Mouse (Mus musculus) heart, embryonic 11.5 days (tissue): Measurements from ENCODE around the gene Gm49661. TPM values are rescaled to one million over a fixed set of nuclear protein-coding genes. Genes with fewer than 3 reads are reported as not detected.

Experiments
- ATAC-seq: fragments of 200-750 bp; cut with Nextera tagmentation; replicated peaks from 2 replicates; pipeline ENCODE4 v1.8.0; 2017; ENCODE audit warnings: moderate library complexity; ENCODE audit not compliant: insufficient number of reproducible peaks, low FRiP score, low TSS enrichment
- H3K27ac ChIP-seq: fragments of 300-500 bp; sonication (generic); 2 replicates; pipeline ENCODE4 v1.5.1; 2014; ENCODE audit warnings: mild to moderate bottlenecking, low read depth, low read length
- H3K27me3 ChIP-seq: fragments of 300-500 bp; sonication (generic); 2 replicates; pipeline ENCODE4 v1.6.1; 2014; ENCODE audit warnings: mild to moderate bottlenecking, low read length, mixed read lengths; ENCODE audit not compliant: control insufficient read depth, insufficient read depth
- H3K36me3 ChIP-seq: fragments of 300-500 bp; sonication (generic); 2 replicates; pipeline ENCODE4 v1.6.1; 2014; ENCODE audit warnings: mild to moderate bottlenecking, low read length, moderate library complexity, mixed read lengths; ENCODE audit not compliant: control insufficient read depth, insufficient read depth
- H3K4me1 ChIP-seq: fragments of 300-500 bp; sonication (generic); 2 replicates; pipeline ENCODE4 v1.6.1; 2014; ENCODE audit warnings: low read length; ENCODE audit not compliant: control insufficient read depth, insufficient read depth
- H3K4me2 ChIP-seq: fragments of 300-500 bp; sonication (generic); 2 replicates; pipeline ENCODE4 v1.6.1; 2014; ENCODE audit warnings: mild to moderate bottlenecking, moderate library complexity
- H3K4me3 ChIP-seq: fragments of 300-500 bp; sonication (generic); 2 replicates; pipeline ENCODE4 v1.5.1; 2014; ENCODE audit warnings: low read depth, low read length
- H3K9ac ChIP-seq: fragments of 300-500 bp; sonication (generic); 2 replicates; pipeline ENCODE4 v1.6.1; 2014; ENCODE audit warnings: mild to moderate bottlenecking, low read depth, low read length, moderate library complexity
- H3K9me3 ChIP-seq: fragments of 300-500 bp; sonication (generic); replicated peaks from 2 replicates; pipeline ENCODE4 v1.6.1; 2016; ENCODE audit warnings: low read length; ENCODE audit not compliant: control insufficient read depth
- WGBS: fragments of 180-500 bp; shearing (Covaris S2); extraction: QIAGEN DNeasy Blood & Tissue Kit; methylation state at CpG from one replicate; pipeline ENCODE4 v1.1.7; 2014; ENCODE audit not compliant: insufficient replicate concordance; 5-methylcytosine and 5-hydroxymethylcytosine counted together
- polyA plus RNA-seq: library from polyadenylated mRNA; unstranded; fragments of >200 nt; fragmentation: Nextera tagmentation; extraction: Ambion mirVana; gene quantifications from 2 replicates; pipeline ENCODE4 v1.2.1, GENCODE M21; 2014

The Gm49661 gene
- polyA plus RNA-seq, 1 experiment from 2014 or later, result not detected

DNA sequence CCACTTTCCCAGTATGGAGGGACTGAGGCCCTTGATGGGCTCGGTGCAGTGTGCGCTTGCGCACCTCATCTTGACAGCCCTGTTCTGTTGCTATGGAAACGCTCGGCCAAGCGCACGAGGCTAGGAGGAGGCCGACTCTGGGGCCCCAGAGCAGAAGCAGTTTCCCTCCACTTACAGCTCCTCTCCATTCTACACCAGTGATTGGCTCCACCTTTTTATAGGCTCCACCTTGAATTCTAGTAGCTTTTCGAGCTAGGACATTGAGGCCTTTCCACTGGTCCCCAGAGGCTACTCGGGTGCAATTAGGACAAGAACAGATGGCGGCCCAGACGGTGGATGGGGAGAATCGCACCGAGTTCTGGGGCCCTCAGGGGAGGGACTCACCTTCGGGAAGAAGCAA lies 34.4 kb downstream of the Gm49661 start:
- no peaks in the 10 kb centered on the region for H3K36me3 ChIP-seq
- H3K4me3 ChIP-seq, result no peak overlapping the region
- no peak overlapping the region for H3K27ac ChIP-seq
- no peak for ATAC-seq
- WGBS, result 4% methylated on average over 15 of the region's 15 CpGs
- H3K27me3 ChIP-seq, result peaks cover 77% of the 10 kb centered on the region
- no peak overlapping the region for H3K4me2 ChIP-seq
- peaks cover 18% of the 10 kb centered on the region for H3K4me1 ChIP-seq
- H3K9ac ChIP-seq, result no peak overlapping the region
- no peaks in the 10 kb centered on the region for H3K9me3 ChIP-seq

GRCm38 (mm10) chr8:84933767-84934559 lies 35.3 kb downstream of the Gm49661 start:
- Histone ChIP-seq H3K27me3 (peaks cover 85% of the 10 kb centered on the region), H3K9me3 (no peaks in the 10 kb centered on the region), H3K27ac (no peak overlapping the region), H3K4me1 (peaks cover 21% of the 10 kb centered on the region), H3K4me3 (no peak overlapping the region), H3K4me2 (no peak overlapping the region), H3K9ac (no peak overlapping the region), H3K36me3 (no peaks in the 10 kb centered on the region)
- 76% methylated on average over 16 of the region's 16 CpGs for WGBS
- no peak for ATAC-seq

DNA sequence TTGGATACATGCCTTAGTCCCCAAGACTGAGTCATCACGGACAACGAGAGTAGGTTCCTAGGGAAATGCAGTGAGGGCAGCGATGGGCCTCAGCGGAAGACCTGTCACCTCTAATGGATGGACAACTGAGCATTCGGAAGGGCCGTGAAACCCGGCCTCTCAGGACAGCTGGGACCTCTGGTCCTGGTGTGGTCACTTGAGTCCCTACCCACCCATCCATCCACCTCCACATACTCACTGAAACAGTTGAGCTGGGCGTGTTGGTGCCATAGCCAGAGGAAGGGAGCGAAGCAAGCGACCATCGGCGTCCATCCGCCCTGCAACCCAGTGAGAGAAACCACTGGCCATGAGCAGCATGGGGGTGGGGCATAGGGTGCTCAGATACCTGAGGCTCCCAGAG lies 38.7 kb downstream of the Gm49661 start:
- Histone ChIP-seq H3K36me3 (no peaks in the 10 kb centered on the region), H3K27me3 (peaks cover 64% of the 10 kb centered on the region), H3K4me2 (no peak overlapping the region), H3K4me1 (peaks cover 12% of the 10 kb centered on the region), H3K9ac (no peak overlapping the region), H3K4me3 (no peak overlapping the region), H3K27ac (no peak overlapping the region), H3K9me3 (no peaks in the 10 kb centered on the region)
- ATAC-seq, result no peak
- 76% methylated on average over 13 of the region's 13 CpGs for WGBS

DNA sequence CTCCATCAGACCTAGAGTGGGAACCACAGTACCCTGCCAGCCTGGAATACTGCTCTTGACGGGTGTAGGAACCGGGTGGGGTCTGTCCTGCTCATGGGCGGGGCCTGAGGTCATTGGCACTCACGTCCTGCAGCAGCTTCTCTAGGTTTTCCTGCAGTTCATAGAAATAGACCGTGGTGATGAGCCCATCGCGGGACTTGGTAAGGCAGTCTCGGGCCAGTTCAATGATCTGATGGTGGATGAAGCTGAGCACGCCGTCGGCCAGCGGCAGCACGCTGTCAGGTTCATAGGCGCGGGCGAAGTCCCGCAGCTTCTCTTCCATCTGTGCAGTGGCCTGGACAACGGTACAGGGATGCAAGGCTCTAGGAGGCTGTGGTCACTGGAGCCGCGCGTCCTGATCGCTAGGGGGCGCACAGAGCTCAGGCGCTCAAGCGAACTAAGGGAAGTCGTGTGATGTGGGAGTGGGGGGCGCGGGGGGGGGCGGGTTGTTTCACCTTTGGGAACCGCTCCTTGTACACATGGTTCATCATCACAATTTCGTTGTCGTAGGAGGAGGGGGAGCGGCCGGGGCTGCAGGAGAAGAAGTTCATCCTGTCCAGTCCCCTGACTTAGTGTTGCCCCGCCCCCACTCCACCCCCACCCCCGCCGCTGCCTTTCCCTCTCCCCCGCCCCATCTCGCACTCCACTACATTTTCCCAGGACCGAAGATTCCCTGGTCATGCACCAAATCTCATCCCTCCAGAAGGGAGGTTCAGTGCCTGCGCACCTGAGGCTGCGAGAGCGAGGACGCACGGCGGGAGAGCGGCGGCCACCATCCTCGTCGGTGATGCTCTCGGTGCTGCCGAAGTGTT lies 40.6 kb downstream of the Gm49661 start:
- Histone ChIP-seq H3K9me3 (no peaks in the 10 kb centered on the region), H3K4me2 (peak overlapping the region; percentile 63), H3K9ac (no peak overlapping the region), H3K4me3 (peak overlapping the region; percentile 35), H3K27me3 (peaks cover 55% of the 10 kb centered on the region), H3K36me3 (no peaks in the 10 kb centered on the region), H3K27ac (no peak overlapping the region), H3K4me1 (peaks cover 4% of the 10 kb centered on the region; the same call in 1 of the 2 replicates)
- ATAC-seq, result no peak
- 5% methylated on average over 52 of the region's 52 CpGs for WGBS

GRCm38 (mm10) chr8:84927513-84927912 lies 41.7 kb downstream of the Gm49661 start:
- H3K9me3 ChIP-seq, result no peaks in the 10 kb centered on the region
- no peak overlapping the region for H3K4me2 ChIP-seq
- H3K27ac ChIP-seq, result no peak overlapping the region
- H3K9ac ChIP-seq, result no peak overlapping the region
- no peak for ATAC-seq
- no peaks in the 10 kb centered on the region for H3K36me3 ChIP-seq
- H3K4me3 ChIP-seq, result no peak overlapping the region
- 62% methylated on average over 1 of the region's 1 CpGs for WGBS
- peaks cover 54% of the 10 kb centered on the region for H3K27me3 ChIP-seq
- peaks cover 4% of the 10 kb centered on the region; the same call in 1 of the 2 replicates for H3K4me1 ChIP-seq

DNA sequence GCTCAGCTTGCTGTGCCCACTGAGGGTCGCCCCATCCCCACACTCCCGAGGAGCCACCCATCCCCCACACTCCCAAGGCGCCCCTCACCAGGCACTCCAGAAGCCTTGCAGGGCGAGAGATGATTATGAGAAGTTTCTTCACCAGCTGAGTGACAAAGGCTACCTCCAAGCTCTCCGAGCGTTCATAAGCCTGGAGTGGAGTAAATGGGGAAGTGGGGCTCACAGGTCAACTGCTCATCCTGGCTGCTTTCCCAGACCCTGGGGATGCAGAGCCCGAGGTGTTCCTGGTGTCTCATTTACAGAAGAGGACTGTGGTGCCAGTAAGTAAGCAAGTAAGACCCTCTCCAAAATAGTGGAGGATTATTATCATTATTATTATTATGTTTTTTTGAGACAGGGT lies 43.7 kb downstream of the Gm49661 start:
- no peak for ATAC-seq
- no peak overlapping the region for H3K27ac ChIP-seq
- peaks cover 45% of the 10 kb centered on the region for H3K27me3 ChIP-seq
- no peak overlapping the region for H3K9ac ChIP-seq
- H3K4me3 ChIP-seq, result no peak overlapping the region
- H3K9me3 ChIP-seq, result no peaks in the 10 kb centered on the region
- no peaks in the 10 kb centered on the region for H3K36me3 ChIP-seq
- WGBS, result 70% methylated on average over 7 of the region's 7 CpGs
- peaks cover 4% of the 10 kb centered on the region; the same call in 1 of the 2 replicates for H3K4me1 ChIP-seq
- H3K4me2 ChIP-seq, result no peak overlapping the region

GRCm38 (mm10) chr8:84921596-84921995 lies 47.6 kb downstream of the Gm49661 start:
- H3K4me2 ChIP-seq, result no peak overlapping the region
- H3K9me3 ChIP-seq, result no peaks in the 10 kb centered on the region
- no peaks in the 10 kb centered on the region for H3K4me1 ChIP-seq
- no peak overlapping the region for H3K9ac ChIP-seq
- H3K4me3 ChIP-seq, result no peak overlapping the region
- no peaks in the 10 kb centered on the region for H3K36me3 ChIP-seq
- peaks cover 47% of the 10 kb centered on the region for H3K27me3 ChIP-seq
- H3K27ac ChIP-seq, result no peak overlapping the region
- WGBS, result 58% methylated on average over 2 of the region's 2 CpGs
- no peak for ATAC-seq

DNA sequence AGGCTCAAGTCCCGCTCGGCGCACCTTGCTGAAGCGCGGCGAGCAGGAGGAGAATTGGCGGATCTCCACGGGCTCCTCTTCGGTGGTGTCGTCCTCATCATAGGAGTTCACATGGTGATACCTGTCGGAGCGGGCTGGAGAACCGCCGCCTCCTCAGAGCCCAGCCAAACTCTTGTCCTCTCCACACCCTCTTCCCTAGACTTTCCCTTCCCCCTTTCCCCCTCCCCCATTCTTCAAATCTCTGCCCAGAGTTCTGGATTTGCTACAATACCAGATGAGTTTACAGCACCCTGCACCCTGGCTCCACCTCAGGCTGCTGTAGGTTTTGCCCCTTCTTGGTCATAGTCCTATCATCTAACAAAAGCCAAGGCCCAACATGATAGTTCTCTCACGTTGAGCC lies 50.6 kb downstream of the Gm49661 start:
- H3K27me3 ChIP-seq, result peaks cover 59% of the 10 kb centered on the region
- WGBS, result 81% methylated on average over 15 of the region's 15 CpGs

More for the DNA sequence above, 50.6 kb downstream of the Gm49661 start:
- Histone ChIP-seq H3K4me2 (no peak overlapping the region), H3K9me3 (no peaks in the 10 kb centered on the region), H3K36me3 (no peaks in the 10 kb centered on the region), H3K4me3 (no peak overlapping the region), H3K9ac (no peak overlapping the region), H3K27ac (no peak overlapping the region), H3K4me1 (no peaks in the 10 kb centered on the region)
- no peak for ATAC-seq
